In the genomic region with DNA sequence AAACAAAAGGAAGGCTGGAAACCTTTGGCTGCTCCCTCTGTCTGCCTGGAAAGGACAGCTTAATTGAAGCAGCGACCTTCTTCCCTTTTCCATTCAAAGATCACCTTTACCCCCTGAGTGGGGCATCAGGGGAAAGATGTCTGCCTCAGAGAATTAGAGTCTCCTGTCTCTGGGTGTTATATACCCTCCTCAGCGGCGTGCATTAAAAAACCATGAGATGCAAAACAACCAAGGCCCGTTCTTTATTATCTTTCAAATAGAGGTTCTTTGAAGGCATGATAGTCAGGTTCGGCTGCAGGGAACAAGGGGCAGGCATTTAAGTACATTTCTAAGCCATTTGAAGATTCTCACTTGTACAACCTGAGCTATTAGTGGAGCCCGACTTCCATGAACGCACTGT, we compare ENCODE assay signal across 29 mouse cellular contexts.
A peak's percentile ranks its signal among the peaks of the same experiment; 100 is the strongest.
DNase-seq lines count a peak whose midpoint lies in the region; ATAC-seq and TF ChIP-seq lines count a peak whose summit lies in the region.
"Had no signal": no experiment of that assay in that cellular context is flagged by ENCODE, and none has a peak within 500 bp of the region (broad histone marks: within the 10 kb centered on the region; RNA-seq: fewer than 3 reads in every experiment).

No protein-coding gene starts in this region.

- ATAC-seq in forebrain, embryonic 14.5 days = no peak
- ATAC-seq in forebrain, postnatal 0 days = no peak
- no peak for ATAC-seq in hindbrain, embryonic 13.5 days (ENCODE audit: low FRiP score)
- no peak for ATAC-seq in midbrain, embryonic 14.5 days (ENCODE audit: low FRiP score, low TSS enrichment)
- ATAC-seq: activated CD4-positive, CD25-positive, alpha-beta regulatory T cell, adult 4 months; forebrain, embryonic 16.5 days; inflammation-experienced regulatory T-cells, adult 6 months; intestine, embryonic 16.5 days; Patski had no signal

- no peaks in the 10 kb centered on the region for H3K9me3 ChIP-seq in forebrain, embryonic 14.5 days (replicated peaks; ENCODE audit: control insufficient read depth, low read length)
- no peaks in the 10 kb centered on the region for H3K9me3 ChIP-seq in forebrain, postnatal 0 days (ENCODE audit: low read length)
- 0 out of 2 replicates have a peak, but pooled peaks cover 2% of the 10 kb centered on the region for H3K9me3 ChIP-seq in hindbrain, embryonic 13.5 days
- H3K9me3 ChIP-seq in hindbrain, embryonic 10.5 days = no peaks in the 10 kb centered on the region
- H3K9me3 ChIP-seq in midbrain, embryonic 14.5 days (ENCODE audit: control insufficient read depth, low read length) = no peaks in the 10 kb centered on the region
- H3K9me3 ChIP-seq in midbrain, embryonic 10.5 days (replicated peaks) = no peaks in the 10 kb centered on the region
- H3K9me3 ChIP-seq: embryonic facial prominence, embryonic 10.5 days; embryonic facial prominence, embryonic 13.5 days; forebrain, embryonic 12.5 days had no signal

- H3K27me3 ChIP-seq in forebrain, embryonic 14.5 days (replicated peaks; ENCODE audit: control insufficient read depth, insufficient read depth, low read length) = no peaks in the 10 kb centered on the region
- no peaks in the 10 kb centered on the region for H3K27me3 ChIP-seq in forebrain, postnatal 0 days (ENCODE audit: insufficient read depth, low read length)
- no peaks in the 10 kb centered on the region for H3K27me3 ChIP-seq in hindbrain, embryonic 13.5 days
- H3K27me3 ChIP-seq in hindbrain, embryonic 10.5 days (ENCODE audit: insufficient read depth, poor library complexity, severe bottlenecking) = no peaks in the 10 kb centered on the region
- no peaks in the 10 kb centered on the region for H3K27me3 ChIP-seq in midbrain, embryonic 14.5 days (ENCODE audit: control insufficient read depth, insufficient read depth, low read length)
- no peaks in the 10 kb centered on the region for H3K27me3 ChIP-seq in midbrain, embryonic 10.5 days (ENCODE audit: low read depth, poor library complexity, severe bottlenecking)
- H3K27me3 ChIP-seq: embryonic facial prominence, embryonic 13.5 days; forebrain, embryonic 12.5 days; Patski had no signal

- no peaks in the 10 kb centered on the region for H3K4me1 ChIP-seq in forebrain, embryonic 14.5 days (ENCODE audit: control insufficient read depth, insufficient read depth, low read length)
- H3K4me1 ChIP-seq in forebrain, postnatal 0 days (ENCODE audit: insufficient read depth) = no peaks in the 10 kb centered on the region
- H3K4me1 ChIP-seq in hindbrain, embryonic 13.5 days (replicated peaks) = peaks cover 18% of the 10 kb centered on the region
- H3K4me1 ChIP-seq in hindbrain, embryonic 10.5 days (replicated peaks) = peaks cover 18% of the 10 kb centered on the region; the same call in 1 of the 2 replicates
- H3K4me1 ChIP-seq in midbrain, embryonic 14.5 days (ENCODE audit: control insufficient read depth, insufficient read depth, low read length) = no peaks in the 10 kb centered on the region
- H3K4me1 ChIP-seq in midbrain, embryonic 10.5 days = peaks cover 8% of the 10 kb centered on the region; the same call in 1 of the 2 replicates
- H3K4me1 ChIP-seq: embryonic facial prominence, embryonic 13.5 days had no signal

- no peak overlapping the region for H3K4me3 ChIP-seq in forebrain, embryonic 14.5 days (ENCODE audit: low read depth, low read length)
- H3K4me3 ChIP-seq in forebrain, postnatal 0 days (ENCODE audit: low read depth, low read length) = no peak overlapping the region
- no peak overlapping the region for H3K4me3 ChIP-seq in hindbrain, embryonic 13.5 days
- H3K4me3 ChIP-seq in hindbrain, embryonic 10.5 days = no peak overlapping the region
- no peak overlapping the region for H3K4me3 ChIP-seq in midbrain, embryonic 14.5 days (replicated peaks; ENCODE audit: low read depth, low read length)
- H3K4me3 ChIP-seq in midbrain, embryonic 10.5 days = no peak overlapping the region
- H3K4me3 ChIP-seq: embryonic facial prominence, embryonic 10.5 days; embryonic facial prominence, embryonic 13.5 days; erythroblast, embryonic 14.5 days; forebrain, embryonic 12.5 days; gastrocnemius, adult 2 months had no signal

- no peak overlapping the region for H3K27ac ChIP-seq in forebrain, embryonic 14.5 days (ENCODE audit: low read depth, low read length)
- H3K27ac ChIP-seq in forebrain, postnatal 0 days (ENCODE audit: low read depth, low read length) = no peak overlapping the region
- H3K27ac ChIP-seq in hindbrain, embryonic 13.5 days = no peak overlapping the region
- no peak overlapping the region for H3K27ac ChIP-seq in hindbrain, embryonic 10.5 days
- no peak overlapping the region for H3K27ac ChIP-seq in midbrain, embryonic 14.5 days (replicated peaks; ENCODE audit: low read depth, low read length)
- H3K27ac ChIP-seq in midbrain, embryonic 10.5 days (replicated peaks) = no peak overlapping the region
- H3K27ac ChIP-seq: embryonic facial prominence, embryonic 10.5 days; embryonic facial prominence, embryonic 13.5 days; forebrain, embryonic 12.5 days; gastrocnemius, adult 2 months had no signal

- no peaks in the 10 kb centered on the region for H3K36me3 ChIP-seq in forebrain, embryonic 14.5 days (ENCODE audit: control insufficient read depth, insufficient read depth, low read length)
- H3K36me3 ChIP-seq in forebrain, postnatal 0 days (ENCODE audit: insufficient read depth) = no peaks in the 10 kb centered on the region
- no peaks in the 10 kb centered on the region for H3K36me3 ChIP-seq in hindbrain, embryonic 13.5 days
- no peaks in the 10 kb centered on the region for H3K36me3 ChIP-seq in hindbrain, embryonic 10.5 days
- no peaks in the 10 kb centered on the region for H3K36me3 ChIP-seq in midbrain, embryonic 14.5 days (ENCODE audit: control insufficient read depth, insufficient read depth, low read length)
- no peaks in the 10 kb centered on the region for H3K36me3 ChIP-seq in midbrain, embryonic 10.5 days
- H3K36me3 ChIP-seq: embryonic facial prominence, embryonic 10.5 days; embryonic facial prominence, embryonic 13.5 days; forebrain, embryonic 12.5 days; G1E had no signal

- TF ChIP-seq CTCF in forebrain, postnatal 0 days (IDR thresholded peaks at IDR 0.05; ENCODE audit: low read depth) = no peak

- H3K4me2 ChIP-seq in forebrain, embryonic 14.5 days (ENCODE audit: low read length) = no peak overlapping the region
- H3K4me2 ChIP-seq in forebrain, postnatal 0 days (ENCODE audit: low read depth) = no peak overlapping the region
- no peak overlapping the region for H3K4me2 ChIP-seq in hindbrain, embryonic 13.5 days
- no peak overlapping the region for H3K4me2 ChIP-seq in midbrain, embryonic 14.5 days (ENCODE audit: low read length)
- H3K4me2 ChIP-seq: embryonic facial prominence, embryonic 13.5 days; forebrain, embryonic 12.5 days; heart, embryonic 11.5 days had no signal

- WGBS in forebrain, embryonic 14.5 days = 44% methylated on average over 7 of the region's 7 CpGs
- WGBS in forebrain, postnatal 0 days = 46% methylated on average over 7 of the region's 7 CpGs
- 39% methylated on average over 7 of the region's 7 CpGs for WGBS in hindbrain, embryonic 13.5 days
- 48% methylated on average over 7 of the region's 7 CpGs for WGBS in hindbrain, embryonic 10.5 days
- 31% methylated on average over 7 of the region's 7 CpGs for WGBS in midbrain, embryonic 14.5 days
- 57% methylated on average over 7 of the region's 7 CpGs for WGBS in midbrain, embryonic 10.5 days

- DNase-seq in forebrain, embryonic 14.5 days (ENCODE audit: low spot score) = peak; percentile 8
- DNase-seq in forebrain, postnatal 0 days = no peak
- DNase-seq in hindbrain, embryonic 10.5 days (ENCODE audit: low spot score) = no peak
- peak; percentile 37 for DNase-seq in midbrain, embryonic 14.5 days
- no peak for DNase-seq in midbrain, embryonic 10.5 days (ENCODE audit: low spot score)
- DNase-seq in ZHBTc4 (ENCODE audit: low read depth, low spot score) = peak; percentile 73
- no peak for DNase-seq in layer of hippocampus, adult 9-10 months (ENCODE audit: low spot score)
- DNase-seq: adrenal gland, adult 8-10 months; adrenal gland, postnatal 25 days; cerebellum, adult 11-12 months; cerebellum, adult 8-10 months; cerebellum, postnatal 10 days; cerebellum, postnatal 36 days; embryo, embryonic 11 days; gastrocnemius, adult 2 months; gastrocnemius, postnatal 14 days; heart, adult 11 months had no signal

- H3K9ac ChIP-seq in forebrain, embryonic 14.5 days (ENCODE audit: low read length) = no peak overlapping the region
- H3K9ac ChIP-seq in forebrain, postnatal 0 days = no peak overlapping the region
- peak overlapping the region; percentile 2; the same call in 1 of the 2 replicates for H3K9ac ChIP-seq in hindbrain, embryonic 13.5 days
- H3K9ac ChIP-seq in midbrain, embryonic 14.5 days (replicated peaks; ENCODE audit: low read length) = no peak overlapping the region
- H3K9ac ChIP-seq: embryonic facial prominence, embryonic 13.5 days; forebrain, embryonic 12.5 days had no signal

Comparison
In these comparisons a context has a peak if more than half of its experiments do, and no peak if none do; other contexts are left out.
1. DNase-seq: peak in forebrain, embryonic 14.5 days (single experiment), midbrain, embryonic 14.5 days (single experiment) and ZHBTc4 (single experiment); none in forebrain, postnatal 0 days (single experiment), hindbrain, embryonic 10.5 days (single experiment), midbrain, embryonic 10.5 days (single experiment) and layer of hippocampus, adult 9-10 months (single experiment).